Mouse (Mus musculus) left cerebral cortex, postnatal 14 days (tissue): Measurements from ENCODE around the gene Pkd1l1. TPM values are rescaled to one million over a fixed set of nuclear protein-coding genes. Genes with fewer than 3 reads are reported as not detected.
A peak's percentile ranks its signal among the peaks of the same experiment; 100 is the strongest.

ENCODE experiments used
- DNase-seq, 2 experiments: peaks; one replicate each; pipeline ENCODE4 v3.0.0; 2021 to 2022; ENCODE audit warnings: low spot score in 2 of 2, mixed read lengths in 1 of 2
- intact Hi-C: fragments of 180-260 bp; cut with DNase I; formaldehyde crosslinking; loops from one replicate; pipeline ENCODE4 v1.15.1; 2025
- long read RNA-seq, 2 experiments: library from polyadenylated mRNA; stranded (forward); transcript quantifications; one replicate each; pipeline ENCODE4 v2.0.0; 2021
- total RNA-seq, 2 experiments: library from RNA; stranded (reverse); gene quantifications; 2 replicates each; pipeline ENCODE4 v1.2.3; 2021

The Pkd1l1 gene
- under 1 TPM in 1 of 2 experiments, not detected in 1; 0.04 TPM for total RNA-seq
- long read RNA-seq, experiment 1, result 0 reads
- long read RNA-seq, experiment 2, result 0 reads

DNA sequence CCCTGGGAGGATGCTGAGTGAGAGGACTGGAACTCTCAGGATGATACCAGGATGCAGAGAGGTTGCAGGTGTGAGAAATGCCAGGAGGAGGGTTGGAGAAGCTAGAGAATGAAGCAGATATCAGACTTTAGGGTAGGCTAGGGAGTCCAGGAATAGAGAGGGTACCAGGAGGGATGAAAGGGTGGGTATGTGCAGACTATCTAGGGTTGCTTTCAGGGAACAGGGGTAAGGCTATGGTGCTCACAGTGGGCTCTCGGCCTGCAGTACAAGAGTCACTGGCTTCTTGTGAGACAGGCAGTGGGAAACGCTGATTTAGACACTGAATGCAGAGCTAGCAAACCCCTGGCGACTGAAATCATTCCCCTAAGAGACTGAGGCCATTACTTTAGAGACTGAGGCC lies at the start of gene Pkd1l1:
TSS of gene Pkd1l1 (minus strand) at position 101 of the 400 bp plus-strand sequence.
- DNase-seq, result no peak
- intact Hi-C loops, result no loop called here

DNA sequence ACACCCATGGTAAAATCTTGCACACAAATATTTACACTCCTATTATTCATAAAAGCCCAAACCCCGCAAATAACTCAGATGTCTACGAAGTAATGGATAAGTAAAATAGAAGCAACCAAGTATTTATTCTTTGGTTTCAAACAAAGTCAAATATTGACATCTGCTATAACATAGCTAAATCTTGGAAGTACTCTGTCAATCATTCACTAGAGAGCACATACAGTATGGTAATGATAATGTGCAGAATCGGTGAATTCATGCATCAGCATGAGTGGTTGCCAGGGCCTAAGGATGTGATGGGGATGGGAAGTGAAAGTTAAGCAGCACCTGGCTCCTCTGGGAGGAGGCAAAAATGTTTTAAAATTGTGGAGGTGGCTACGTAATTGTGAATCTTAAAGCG lies 47.1 kb upstream of the Pkd1l1 start:
- DNase-seq, result no peak
- intact Hi-C loops, result no loop called here

- intact Hi-C loops, result no loop called here
- no peak for DNase-seq
These were observed 45.6 kb upstream of the Pkd1l1 start for GRCm38 (mm10) chr11:9018491-9019267.

- intact Hi-C loops, result no loop called here
- no peak for DNase-seq
These were observed 41.7 kb upstream of the Pkd1l1 start for GRCm38 (mm10) chr11:9014740-9015139.

GRCm38 (mm10) chr11:9011348-9011747 lies 38.3 kb upstream of the Pkd1l1 start:
- intact Hi-C loops, result no loop called here

GRCm38 (mm10) chr11:9010853-9011339 lies 37.8 kb upstream of the Pkd1l1 start, which contains the start of gene Hus1:
Gene Hus1 (minus strand): TSS chr11:9011191.
- intact Hi-C loops, result no loop called here

More at GRCm38 (mm10) chr11:9011348-9011747, 38.3 kb upstream of the Pkd1l1 start:
- no peak for DNase-seq

DNA sequence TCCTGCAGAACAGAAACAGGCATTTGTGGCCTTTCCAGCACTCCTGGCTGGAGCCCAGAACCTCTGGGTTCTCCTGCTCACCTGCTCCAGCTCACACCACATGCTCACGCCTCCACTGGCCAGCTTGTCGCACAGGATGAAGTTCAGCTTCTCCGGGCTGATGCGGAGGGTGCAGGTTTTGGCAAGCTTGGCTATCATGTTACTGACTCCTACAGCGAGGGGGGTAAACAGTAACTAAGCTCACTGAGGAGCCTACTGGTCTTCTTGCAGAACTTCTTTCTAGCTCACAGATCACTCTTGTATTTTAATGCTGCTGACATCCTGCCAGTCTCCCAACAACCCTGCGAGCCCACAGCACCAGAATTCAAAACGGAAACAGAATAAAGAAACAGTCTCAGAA lies 37.4 kb upstream of the Pkd1l1 start:
- no peak for DNase-seq
- intact Hi-C loops, result no loop called here

More at GRCm38 (mm10) chr11:9010853-9011339, 37.8 kb upstream of the Pkd1l1 start, which contains the start of gene Hus1:
- DNase-seq, result peak; percentile 70 to 73

GRCm38 (mm10) chr11:9008761-9009160 lies 35.7 kb upstream of the Pkd1l1 start:
- intact Hi-C loops, result no loop called here
- no peak for DNase-seq

DNA sequence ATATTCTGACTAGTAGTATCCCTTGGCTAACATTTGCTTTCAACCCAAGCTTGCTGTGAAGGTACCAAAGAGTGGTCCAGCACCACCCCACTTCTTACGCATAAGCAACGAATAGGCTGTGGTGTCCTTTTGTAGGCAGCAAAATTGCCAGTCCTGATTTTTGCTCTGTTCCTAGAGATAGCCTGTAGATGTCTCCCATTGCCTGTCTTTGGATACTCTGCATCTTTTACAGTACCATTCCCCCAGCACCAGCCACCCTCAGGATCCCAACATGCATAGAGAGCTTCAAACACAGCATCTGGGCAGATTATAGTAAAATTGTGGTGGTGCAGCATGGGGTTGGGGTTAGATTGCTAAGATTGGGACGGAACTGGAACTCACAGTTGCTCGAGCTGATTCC lies 15.0 kb upstream of the Pkd1l1 start:
- DNase-seq, result peak; percentile 18 to 40
- intact Hi-C loops, result no loop called here

DNA sequence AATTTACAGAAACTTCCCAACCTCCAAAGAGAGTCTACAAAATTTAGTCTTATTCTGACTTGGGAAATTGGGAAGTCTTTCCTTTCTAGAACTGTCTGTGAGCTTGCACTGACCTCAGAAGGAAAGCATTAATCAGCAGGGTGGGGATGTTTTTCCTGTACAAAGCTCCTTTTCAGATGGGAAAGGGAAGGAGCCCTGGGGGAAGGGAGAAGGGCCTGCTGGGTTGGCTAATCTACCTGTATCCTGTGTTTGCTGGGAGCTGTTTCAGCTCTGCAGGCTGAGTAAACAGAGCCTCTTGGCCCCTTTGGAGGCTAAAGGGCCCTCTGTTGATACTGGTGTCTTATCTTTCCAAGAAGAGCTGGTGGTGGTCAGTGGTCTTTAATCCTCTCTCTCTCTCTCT lies 13.0 kb upstream of the Pkd1l1 start:
- intact Hi-C loops, result no loop called here
- no peak for DNase-seq

DNA sequence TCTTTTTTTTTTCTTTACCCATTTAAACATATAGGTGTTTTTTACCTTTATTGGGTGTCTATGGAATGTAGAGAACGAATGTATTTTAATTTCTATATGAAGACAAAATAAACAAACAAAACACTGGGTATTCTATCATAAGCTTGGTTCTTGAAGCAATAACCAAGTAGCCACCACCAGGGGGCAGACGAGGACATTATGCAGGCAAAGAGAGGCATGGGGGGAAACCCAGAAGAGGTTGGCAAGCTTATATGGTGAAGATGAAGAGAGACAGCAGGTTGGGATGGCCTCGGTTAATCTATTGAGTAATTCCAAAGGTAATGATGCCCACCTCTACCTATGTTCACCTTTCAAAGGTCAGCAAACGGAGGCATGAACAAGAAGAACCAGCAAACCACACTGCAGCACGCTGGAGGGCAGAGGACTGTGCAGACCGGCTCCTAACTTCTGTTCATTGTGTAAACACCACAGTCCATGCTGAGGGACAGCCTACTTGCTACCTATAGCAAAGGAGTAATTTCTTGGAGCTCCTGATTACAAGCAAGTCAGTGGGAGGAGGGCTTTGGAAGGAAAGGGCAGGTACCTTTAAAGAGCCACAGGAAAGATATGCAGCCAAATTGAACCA lies 10.3 kb upstream of the Pkd1l1 start:
- DNase-seq, result peak; percentile 62 to 76
- intact Hi-C loops, result no loop called here

GRCm38 (mm10) chr11:8978154-8978553 lies 5.1 kb upstream of the Pkd1l1 start:
- no peak for DNase-seq
- intact Hi-C loops, result no loop called here

- no peak for DNase-seq
- intact Hi-C loops, result no loop called here
These were observed 973 bp downstream of the Pkd1l1 start for GRCm38 (mm10) chr11:8972093-8972492.

DNA sequence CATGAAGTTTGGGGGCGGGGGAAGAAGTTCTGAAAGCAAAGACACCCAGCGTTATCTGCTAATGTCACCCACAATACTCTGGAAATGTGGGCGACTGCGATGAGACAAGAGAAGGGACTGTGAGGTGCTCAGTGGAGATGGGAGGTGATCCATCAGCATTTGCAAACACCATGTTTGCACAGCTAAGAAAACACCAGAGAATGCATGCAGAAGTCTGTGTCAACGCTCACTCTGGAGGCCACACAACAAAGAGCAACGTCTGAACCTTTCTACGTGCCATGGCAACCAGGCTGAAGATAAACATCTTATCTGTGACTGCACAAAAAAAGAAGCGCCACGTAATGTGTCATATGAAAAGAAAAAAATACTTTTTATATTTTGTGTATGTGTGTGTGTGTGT lies 2.6 kb downstream of the Pkd1l1 start:
- intact Hi-C loops, result no loop called here
- DNase-seq, result no peak

DNA sequence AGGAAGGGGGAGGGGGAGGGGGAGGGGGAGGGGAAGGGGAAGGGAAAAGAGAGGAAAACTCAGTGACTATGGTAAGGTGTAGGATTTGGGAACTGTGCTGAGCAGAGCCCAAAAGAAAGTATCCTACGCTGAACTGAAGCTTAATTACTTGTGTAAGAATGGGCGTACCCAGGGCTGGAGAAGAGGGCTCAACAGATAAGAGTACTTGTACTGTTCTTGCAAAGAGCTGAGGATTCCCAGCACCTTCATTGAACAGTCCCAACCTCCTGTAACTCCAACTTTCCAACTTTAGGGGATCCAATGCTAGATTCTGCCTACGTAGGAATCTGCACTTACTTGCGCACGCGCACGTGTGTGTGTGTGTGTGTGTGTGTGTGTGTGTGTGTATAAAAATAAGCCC lies 5.0 kb downstream of the Pkd1l1 start:
- intact Hi-C loops, result no loop called here
- DNase-seq, result no peak

GRCm38 (mm10) chr11:8958572-8958971 lies 14.5 kb downstream of the Pkd1l1 start:
- DNase-seq, result peak; percentile 29 to 59
- intact Hi-C loops, result loop anchor here (5.0 to 10.0 kb wide), 3 partner anchors 96 to 536 kb away; no protein-coding TSS in a partner anchor

DNA sequence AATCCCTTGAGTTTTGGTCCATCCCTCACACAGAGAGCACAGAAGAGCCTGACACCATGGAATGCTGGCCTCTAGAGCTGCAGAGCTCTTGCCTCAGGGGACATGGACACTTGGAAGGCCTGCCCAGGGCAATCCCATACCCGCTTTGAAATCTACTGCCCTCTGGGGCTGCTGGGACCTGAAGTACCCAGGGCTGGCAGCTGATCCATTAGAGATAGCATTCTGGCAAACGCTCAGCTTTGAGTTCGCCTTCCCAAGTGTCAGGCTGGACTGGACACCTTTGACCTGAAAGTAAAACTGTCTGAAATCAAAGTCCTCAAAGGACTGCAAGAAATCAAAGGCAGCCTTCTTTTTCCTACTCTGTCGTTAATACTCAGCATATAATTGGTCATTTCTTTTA lies 15.0 kb downstream of the Pkd1l1 start:
- no peak for DNase-seq
- intact Hi-C loops, result loop anchor here (5.0 to 10.0 kb wide), 3 partner anchors 96 to 536 kb away; no protein-coding TSS in a partner anchor

GRCm38 (mm10) chr11:8957023-8957422 lies 16.0 kb downstream of the Pkd1l1 start:
- intact Hi-C loops, result loop anchor here (5.0 to 10.0 kb wide), 3 partner anchors 95 to 535 kb away; no protein-coding TSS in a partner anchor
- DNase-seq, result no peak

DNA sequence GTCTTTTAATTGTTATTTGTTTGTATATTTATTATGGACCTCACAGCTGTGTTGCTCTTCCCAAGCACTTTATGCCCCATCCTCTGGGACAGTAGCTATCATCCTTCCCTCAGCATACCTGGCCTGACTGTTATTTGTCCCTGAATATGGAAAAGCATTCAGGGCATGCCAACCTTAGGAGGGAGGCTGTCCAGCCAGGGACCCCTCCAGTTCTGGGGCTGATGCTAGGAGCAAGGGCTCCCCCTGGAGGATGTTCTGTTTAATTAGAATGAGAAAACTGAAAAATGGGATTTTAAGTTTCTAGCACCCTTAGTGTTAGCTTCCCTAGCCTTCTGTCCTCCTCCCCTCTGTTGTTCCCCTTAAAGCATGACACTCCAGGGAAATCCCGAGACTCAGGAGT lies 17.4 kb downstream of the Pkd1l1 start:
- intact Hi-C loops, result loop anchor here (2.0 to 10.0 kb wide), 4 partner anchors 93 to 533 kb away; no protein-coding TSS in a partner anchor
- DNase-seq, result peak; percentile 16 to 25

- intact Hi-C loops, result loop anchor here (10.0 kb wide), 1 partner anchor 295 kb away; no protein-coding TSS in a partner anchor
- peak in 1 of 2 experiments; percentile 47 for DNase-seq
These were observed 23.2 kb downstream of the Pkd1l1 start for GRCm38 (mm10) chr11:8949765-8950430.
